Mouse (Mus musculus): Measurements from ENCODE around the gene Smad6. TPM values are rescaled to one million over a fixed set of nuclear protein-coding genes. Genes with fewer than 3 reads are reported as not detected.
A peak's percentile ranks its signal among the peaks of the same experiment; 100 is the strongest.

Gene Smad6
- polyA plus RNA-seq, 2 experiments: 1.8 to 3.9 TPM

DNA sequence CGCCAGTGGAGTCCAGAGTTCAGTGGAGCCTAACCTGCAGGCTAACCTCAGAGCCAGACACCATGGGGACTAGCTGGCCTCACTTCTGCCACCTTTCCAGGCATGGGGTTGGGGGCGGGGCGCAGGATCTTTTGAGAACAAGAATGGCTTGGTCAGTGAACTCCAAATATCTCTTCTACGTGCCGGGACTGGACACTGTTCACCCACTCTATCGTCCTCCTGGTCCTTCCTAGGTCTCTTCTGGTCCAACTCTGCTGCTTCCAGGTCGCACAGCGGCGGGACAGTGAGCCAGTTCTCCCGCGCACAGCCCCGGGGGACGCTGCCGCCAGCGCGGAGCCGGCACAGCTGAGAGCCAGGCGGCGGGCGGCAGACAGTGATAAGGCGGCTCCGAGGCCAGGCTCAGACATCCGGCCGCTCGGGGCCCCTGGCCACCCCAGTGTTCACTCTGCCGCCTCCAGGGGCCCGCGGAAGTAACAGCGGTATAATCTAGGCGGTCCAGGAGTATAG, 38.2 kb upstream of the Smad6 start:
- H3K27me3 ChIP-seq (ENCODE audit: control insufficient read depth, insufficient read depth, low read length): no peaks in the 10 kb centered on the region
- no peaks in the 10 kb centered on the region for H3K36me3 ChIP-seq (replicated peaks; ENCODE audit: control insufficient read depth, insufficient read depth, low read depth)
- 1% methylated on average over 30 of the region's 30 CpGs for WGBS (ENCODE audit: insufficient replicate concordance)
- ATAC-seq (ENCODE audit: insufficient read depth) (peak; percentile 96), DNase-seq (ENCODE audit: low read depth in 3 of 3, low spot score in 3 of 3) (peak; percentile 63 to 65 (median 64))
- H3K4me1 ChIP-seq (replicated peaks; ENCODE audit: control insufficient read depth in 2 of 2, insufficient read depth in 2 of 2, low read length in 1 of 2): peaks cover 32 to 40% of the 10 kb centered on the region in 2 experiments
- H3K9ac ChIP-seq (replicated peaks): peak overlapping the region; percentile 83
- peak overlapping the region; percentile 44 to 47 for H3K4me3 ChIP-seq (ENCODE audit: insufficient read depth in 1 of 2, low read depth in 2 of 2, low read length in 2 of 2)
- TF ChIP-seq EP300 (IDR thresholded peaks at IDR 0.05; ENCODE audit: low read depth) (peak; percentile 28; the same call in 1 of the 2 replicates), CTCF (IDR thresholded peaks at IDR 0.05; ENCODE audit: low read depth) (peak; percentile 60)
- H3K4me2 ChIP-seq (ENCODE audit: low read depth): peak overlapping the region; percentile 70
- H3K27ac ChIP-seq: peak overlapping the region; percentile 71
- no peaks in the 10 kb centered on the region for H3K9me3 ChIP-seq (ENCODE audit: control insufficient read depth, low read length)

DNA sequence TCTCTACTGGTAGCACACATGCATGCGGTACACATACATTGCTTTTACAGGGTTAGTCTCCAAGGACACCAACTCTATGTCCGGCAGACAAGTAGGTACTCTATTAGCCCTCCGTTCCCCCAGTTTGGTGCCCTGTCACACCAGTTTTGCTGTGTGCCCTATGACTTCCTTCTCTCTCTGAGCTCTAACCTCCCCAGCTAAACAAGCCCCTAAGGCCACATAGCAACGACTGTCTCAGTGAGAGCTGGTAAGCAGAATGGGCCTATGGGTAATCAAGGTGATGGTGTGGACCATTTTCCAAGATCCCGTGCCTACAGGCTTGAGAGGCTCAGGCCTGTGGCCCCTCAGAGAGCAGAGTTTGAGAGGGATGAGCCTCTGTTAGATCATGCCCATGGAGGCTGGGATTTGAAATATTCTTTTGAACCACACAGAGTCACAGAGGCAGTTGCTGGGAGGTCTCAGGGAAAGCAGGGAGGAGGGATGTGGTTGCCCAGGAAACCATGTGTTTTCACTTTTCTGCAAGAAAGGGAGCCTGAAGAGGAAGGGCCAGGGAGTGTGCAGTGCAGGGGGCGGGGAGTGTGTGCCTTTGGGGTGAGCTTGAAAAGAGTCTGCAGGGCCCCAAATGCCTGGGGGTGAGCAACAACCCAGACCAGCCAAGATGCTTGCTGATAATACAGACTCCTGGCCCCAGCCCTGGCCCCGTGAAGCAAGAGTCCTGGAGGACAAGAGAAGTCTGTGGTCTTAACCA, 36.2 kb upstream of the Smad6 start:
- Histone ChIP-seq H3K9ac (replicated peaks) (peak overlapping the region; percentile 28), H3K4me3 (ENCODE audit: insufficient read depth in 1 of 2, low read depth in 2 of 2, low read length in 2 of 2) (no peak overlapping the region), H3K27ac (peak overlapping the region; percentile 71), H3K36me3 (replicated peaks; ENCODE audit: control insufficient read depth, insufficient read depth, low read depth) (no peaks in the 10 kb centered on the region), H3K4me2 (ENCODE audit: low read depth) (peak overlapping the region; percentile 16; the same call in 1 of the 2 replicates), H3K9me3 (ENCODE audit: control insufficient read depth, low read length) (no peaks in the 10 kb centered on the region), H3K27me3 (ENCODE audit: control insufficient read depth, insufficient read depth, low read length) (no peaks in the 10 kb centered on the region), H3K4me1 (replicated peaks; ENCODE audit: control insufficient read depth in 2 of 2, insufficient read depth in 2 of 2, low read length in 1 of 2) (peaks cover 32 to 50% of the 10 kb centered on the region in 2 experiments)
- 58% methylated on average over 7 of the region's 7 CpGs for WGBS (ENCODE audit: insufficient replicate concordance)
- TF ChIP-seq EP300 (IDR thresholded peaks at IDR 0.05; ENCODE audit: low read depth): no peak
- TF ChIP-seq CTCF (IDR thresholded peaks at IDR 0.05; ENCODE audit: low read depth): no peak
- ATAC-seq (ENCODE audit: insufficient read depth): peak; percentile 22; the same call in 1 of the 2 replicates
- no peak for DNase-seq (ENCODE audit: low read depth in 3 of 3, low spot score in 3 of 3)

DNA sequence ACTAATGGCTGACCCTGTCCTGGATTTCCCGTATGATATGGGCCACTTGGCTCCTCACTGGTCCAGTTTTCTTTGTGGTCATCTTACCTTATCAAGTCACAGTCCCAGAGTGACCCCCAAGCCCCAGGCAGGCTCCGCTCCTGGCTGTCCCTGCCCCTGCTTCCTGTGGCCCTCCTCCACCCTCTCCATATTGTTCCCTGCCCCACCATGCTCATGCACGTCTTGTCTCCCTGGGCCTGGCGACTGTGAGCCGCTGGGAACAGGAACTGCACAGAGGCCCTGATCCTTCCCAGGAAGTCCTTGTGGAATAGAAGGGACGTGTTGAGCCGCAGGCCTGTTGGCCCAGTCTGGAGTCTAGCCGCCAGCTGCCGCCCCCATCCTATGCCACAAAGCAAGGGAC, 33.3 kb upstream of the Smad6 start:
- Histone ChIP-seq H3K4me3 (ENCODE audit: insufficient read depth in 1 of 2, low read depth in 2 of 2, low read length in 2 of 2) (no peak overlapping the region), H3K4me2 (ENCODE audit: low read depth) (no peak overlapping the region), H3K36me3 (replicated peaks; ENCODE audit: control insufficient read depth, insufficient read depth, low read depth) (no peaks in the 10 kb centered on the region), H3K9ac (replicated peaks) (no peak overlapping the region), H3K9me3 (ENCODE audit: control insufficient read depth, low read length) (no peaks in the 10 kb centered on the region), H3K27ac (no peak overlapping the region), H3K27me3 (ENCODE audit: control insufficient read depth, insufficient read depth, low read length) (no peaks in the 10 kb centered on the region), H3K4me1 (replicated peaks; ENCODE audit: control insufficient read depth in 2 of 2, insufficient read depth in 2 of 2, low read length in 1 of 2) (peaks cover 39 to 59% of the 10 kb centered on the region in 2 experiments)
- ATAC-seq (ENCODE audit: insufficient read depth): no peak
- 65% methylated on average over 9 of the region's 9 CpGs for WGBS (ENCODE audit: insufficient replicate concordance)
- no peak for TF ChIP-seq CTCF (IDR thresholded peaks at IDR 0.05; ENCODE audit: low read depth)
- no peak for TF ChIP-seq EP300 (IDR thresholded peaks at IDR 0.05; ENCODE audit: low read depth)
- no peak for DNase-seq (ENCODE audit: low read depth in 3 of 3, low spot score in 3 of 3)

DNA sequence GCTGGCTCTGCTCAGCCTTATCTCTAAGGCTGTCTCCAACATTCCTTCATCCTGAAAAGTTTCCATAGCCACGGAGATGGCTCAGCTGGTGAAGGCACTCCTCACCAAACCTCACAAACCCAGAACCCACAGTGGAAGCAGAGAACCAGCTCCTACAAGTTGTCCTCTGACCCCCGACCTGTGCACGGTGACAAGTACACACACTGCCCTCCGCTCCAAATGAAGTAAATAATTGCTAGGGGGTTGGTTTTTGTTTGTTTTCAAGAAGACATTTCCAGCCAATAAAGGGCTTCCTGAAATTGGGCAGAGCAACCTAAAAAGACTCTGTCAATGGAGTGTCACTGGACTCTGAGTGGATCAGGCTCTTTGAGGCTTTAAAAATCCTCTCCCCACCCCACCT, 31.9 kb upstream of the Smad6 start:
- DNase-seq (ENCODE audit: low read depth in 3 of 3, low spot score in 3 of 3) (no peak), ATAC-seq (ENCODE audit: insufficient read depth) (no peak)
- no peak overlapping the region for H3K9ac ChIP-seq (replicated peaks)
- H3K27ac ChIP-seq: no peak overlapping the region
- no peak overlapping the region for H3K4me2 ChIP-seq (ENCODE audit: low read depth)
- H3K9me3 ChIP-seq (ENCODE audit: control insufficient read depth, low read length): no peaks in the 10 kb centered on the region
- H3K4me1 ChIP-seq (replicated peaks; ENCODE audit: control insufficient read depth in 2 of 2, insufficient read depth in 2 of 2, low read length in 1 of 2): peaks cover 36 to 56% of the 10 kb centered on the region in 2 experiments
- WGBS (ENCODE audit: insufficient replicate concordance): 55% methylated on average over 4 of the region's 4 CpGs
- H3K4me3 ChIP-seq (ENCODE audit: insufficient read depth in 1 of 2, low read depth in 2 of 2, low read length in 2 of 2): no peak overlapping the region
- H3K36me3 ChIP-seq (replicated peaks; ENCODE audit: control insufficient read depth, insufficient read depth, low read depth): no peaks in the 10 kb centered on the region
- no peaks in the 10 kb centered on the region for H3K27me3 ChIP-seq (ENCODE audit: control insufficient read depth, insufficient read depth, low read length)
- TF ChIP-seq CTCF (IDR thresholded peaks at IDR 0.05; ENCODE audit: low read depth): no peak
- TF ChIP-seq EP300 (IDR thresholded peaks at IDR 0.05; ENCODE audit: low read depth): no peak

DNA sequence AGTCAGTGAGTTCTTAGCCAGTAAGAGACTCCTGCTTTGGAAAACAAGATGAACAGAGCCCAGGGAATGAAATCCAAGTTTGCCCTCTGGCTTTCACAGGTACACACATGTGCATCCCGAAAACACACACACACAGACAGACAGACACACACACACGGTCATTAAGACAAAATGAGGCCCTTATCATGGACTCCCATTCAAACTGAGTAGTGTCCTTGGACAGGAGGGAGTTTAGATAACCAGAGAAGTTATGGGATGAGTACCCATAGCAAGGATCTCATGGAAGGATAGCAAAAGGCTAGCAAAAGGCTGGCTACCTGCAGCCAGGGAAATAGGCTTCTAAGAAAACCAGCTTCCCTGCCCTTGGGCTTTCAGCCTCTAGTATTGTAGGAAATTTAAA, 29.4 kb upstream of the Smad6 start:
- H3K27me3 ChIP-seq (ENCODE audit: control insufficient read depth, insufficient read depth, low read length): no peaks in the 10 kb centered on the region
- WGBS (ENCODE audit: insufficient replicate concordance): 20% methylated on average over 2 of the region's 2 CpGs
- peak overlapping the region; percentile 80 for H3K4me2 ChIP-seq (ENCODE audit: low read depth)
- H3K9me3 ChIP-seq (ENCODE audit: control insufficient read depth, low read length): no peaks in the 10 kb centered on the region
- no peaks in the 10 kb centered on the region for H3K36me3 ChIP-seq (replicated peaks; ENCODE audit: control insufficient read depth, insufficient read depth, low read depth)
- H3K4me3 ChIP-seq (ENCODE audit: insufficient read depth in 1 of 2, low read depth in 2 of 2, low read length in 2 of 2): no peak overlapping the region
- DNase-seq (ENCODE audit: low read depth in 3 of 3, low spot score in 3 of 3): peak; percentile 61 to 70 (median 69)
- peaks cover 52 to 70% of the 10 kb centered on the region in 2 experiments for H3K4me1 ChIP-seq (replicated peaks; ENCODE audit: control insufficient read depth in 2 of 2, insufficient read depth in 2 of 2, low read length in 1 of 2)
- peak overlapping the region; percentile 62 for H3K9ac ChIP-seq (replicated peaks)
- H3K27ac ChIP-seq: peak overlapping the region; percentile 98
- ATAC-seq (ENCODE audit: insufficient read depth): peak; percentile 40
- peak; percentile 87 for TF ChIP-seq EP300 (IDR thresholded peaks at IDR 0.05; ENCODE audit: low read depth)
- no peak for TF ChIP-seq CTCF (IDR thresholded peaks at IDR 0.05; ENCODE audit: low read depth)
